Mouse (Mus musculus) Muller cell, postnatal 12 days (primary cell): ENCODE results near the gene 9030612E09Rik.

Experiments used
- DNase-seq: peaks from one replicate; pipeline ENCODE4 v3.0.0-alpha.2; 2015; ENCODE audit errors: inconsistent ontology term

Gene 9030612E09Rik

DNA sequence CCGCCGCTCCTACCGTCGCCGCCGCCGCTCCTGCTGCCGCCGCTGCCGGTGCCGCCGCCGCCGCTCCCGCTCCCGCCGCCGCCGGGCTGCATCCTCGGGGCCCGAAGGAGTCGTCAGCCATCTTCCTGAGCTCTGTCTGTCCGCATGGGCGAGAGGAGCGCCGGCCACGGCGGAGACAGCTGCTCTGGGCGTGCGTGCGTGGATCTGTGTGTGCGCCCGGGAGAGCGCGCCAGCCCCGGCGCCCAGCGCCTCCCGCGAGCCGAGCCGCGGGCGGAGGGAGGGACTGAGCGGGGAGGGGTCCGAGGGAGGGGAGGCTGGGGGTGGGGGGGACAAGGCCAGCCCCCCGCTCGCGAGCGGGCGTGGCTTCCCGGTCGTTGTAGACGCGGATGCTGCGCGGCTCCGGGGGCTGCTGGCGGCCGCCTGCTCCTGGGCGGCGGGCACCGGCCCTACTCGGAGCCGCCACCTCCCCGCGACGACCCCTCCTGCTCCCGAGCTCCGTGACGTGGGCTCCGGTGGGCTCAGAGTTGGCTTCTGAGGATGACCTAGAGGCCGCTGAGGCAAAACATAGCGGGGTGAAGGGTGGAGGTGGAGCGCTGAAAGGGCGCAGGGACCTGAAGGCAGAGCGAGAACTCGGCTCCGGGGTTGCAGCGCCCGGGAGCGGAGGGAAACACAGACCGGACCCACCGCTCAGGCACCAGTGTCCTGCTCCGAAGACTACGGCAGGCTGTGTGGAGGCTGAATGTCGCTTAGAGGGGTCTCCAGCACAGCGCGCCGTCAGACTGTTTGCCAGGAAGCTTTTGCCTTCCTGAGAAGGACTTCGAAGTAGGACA is at the start of gene 9030612E09Rik, which contains the start of gene Sobp:
Gene 9030612E09Rik, plus strand, starts transcription at position 379 of the 830 bp plus-strand sequence.
Gene Sobp, minus strand, starts transcription at position 205 of the 830 bp plus-strand sequence.
- DNase-seq, result peak; percentile 84

- peak; percentile 72 for DNase-seq
Observed at GRCm38 (mm10) chr10:43128750-43129149, 45.8 kb upstream of the 9030612E09Rik start.

GRCm38 (mm10) chr10:43134027-43134426 is 40.5 kb upstream of the 9030612E09Rik start:
- no peak for DNase-seq

GRCm38 (mm10) chr10:43143173-43143572 is 31.3 kb upstream of the 9030612E09Rik start:
- no peak for DNase-seq

DNA sequence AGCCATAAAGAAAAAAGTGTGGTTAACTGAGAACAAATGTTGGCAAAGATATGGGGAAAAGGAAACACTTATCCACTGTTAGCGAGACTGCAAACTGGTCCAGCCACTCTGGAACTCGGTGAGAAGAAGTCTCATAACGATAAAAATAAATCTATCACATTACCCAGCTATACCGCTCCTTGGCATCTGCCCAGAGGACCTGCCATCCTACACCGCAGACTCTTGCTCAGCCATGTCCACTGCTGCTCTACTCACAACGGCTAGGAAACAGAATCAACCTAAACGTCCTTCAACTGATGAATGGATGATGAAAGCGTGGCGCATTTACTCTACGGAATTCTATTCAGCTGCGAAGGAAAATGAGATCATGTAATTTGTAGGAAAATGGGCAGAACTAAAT is 26.0 kb upstream of the 9030612E09Rik start:
- DNase-seq, result no peak

GRCm38 (mm10) chr10:43152643-43153042 is 21.9 kb upstream of the 9030612E09Rik start:
- no peak for DNase-seq

DNA sequence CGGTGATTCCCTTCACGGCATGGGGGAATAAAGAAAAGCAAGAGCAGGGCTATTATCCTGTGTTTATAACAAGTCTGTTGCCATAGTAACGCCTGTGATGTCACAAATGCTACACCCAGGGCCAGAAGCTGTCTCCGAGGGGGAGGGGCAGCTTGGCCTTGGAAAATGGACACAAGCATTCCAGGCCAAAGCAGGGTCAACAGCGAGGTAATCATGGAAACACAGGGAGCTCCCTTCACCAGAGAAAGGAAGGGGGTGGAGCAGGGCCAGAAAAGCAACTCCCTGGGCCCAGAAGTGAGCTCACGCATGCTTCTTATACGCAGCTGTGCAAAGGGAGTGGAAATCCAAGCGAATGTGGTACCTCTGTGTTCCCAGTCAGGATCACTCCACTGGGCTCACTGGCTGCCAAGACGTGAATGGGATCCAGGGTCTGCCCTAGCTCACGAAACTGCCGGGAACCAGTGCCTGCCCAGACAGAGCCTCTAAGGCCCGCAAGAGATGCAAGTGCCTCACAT is 19.4 kb upstream of the 9030612E09Rik start:
- peak; percentile 95 for DNase-seq

DNA sequence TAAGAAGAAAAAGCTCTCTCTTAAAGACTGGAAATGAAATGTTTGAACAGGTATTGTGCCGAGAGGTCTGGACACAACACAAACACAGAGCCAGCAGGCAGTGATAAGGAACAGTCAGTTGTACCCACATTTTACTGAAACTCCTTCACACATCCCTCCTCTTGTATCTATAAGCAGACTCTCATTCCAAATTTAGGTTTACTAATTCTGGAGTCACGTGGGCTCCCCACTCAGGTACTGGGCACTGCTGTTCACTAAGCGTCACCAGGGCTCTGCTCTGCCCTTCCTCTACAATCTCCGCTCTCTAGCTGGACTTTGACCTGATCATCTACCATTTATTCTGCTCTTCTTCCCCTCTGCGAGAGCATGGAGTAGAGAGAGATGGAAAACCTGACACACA is 15.6 kb upstream of the 9030612E09Rik start:
- no peak for DNase-seq

DNA sequence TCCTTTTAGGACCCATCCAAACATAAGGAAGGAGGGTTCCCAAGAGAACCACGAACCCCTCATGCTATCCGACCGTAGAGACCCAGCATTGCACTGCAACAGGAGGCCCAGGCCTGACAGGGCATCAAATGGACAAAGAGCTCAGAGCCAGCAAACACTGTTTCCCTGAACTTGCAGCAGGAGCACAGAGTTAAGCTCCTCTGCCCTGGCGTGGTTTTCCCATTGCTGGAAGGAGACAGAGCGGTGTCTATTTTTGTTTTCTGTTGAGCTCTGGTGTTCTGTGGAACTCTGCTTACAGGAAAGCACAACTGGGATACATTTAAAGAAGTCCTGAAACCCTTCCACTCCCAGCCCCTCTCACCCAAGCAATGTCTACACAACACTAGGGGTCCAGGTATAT is 15.2 kb upstream of the 9030612E09Rik start:
- no peak for DNase-seq

GRCm38 (mm10) chr10:43162318-43162717 is 12.2 kb upstream of the 9030612E09Rik start:
- no peak for DNase-seq

DNA sequence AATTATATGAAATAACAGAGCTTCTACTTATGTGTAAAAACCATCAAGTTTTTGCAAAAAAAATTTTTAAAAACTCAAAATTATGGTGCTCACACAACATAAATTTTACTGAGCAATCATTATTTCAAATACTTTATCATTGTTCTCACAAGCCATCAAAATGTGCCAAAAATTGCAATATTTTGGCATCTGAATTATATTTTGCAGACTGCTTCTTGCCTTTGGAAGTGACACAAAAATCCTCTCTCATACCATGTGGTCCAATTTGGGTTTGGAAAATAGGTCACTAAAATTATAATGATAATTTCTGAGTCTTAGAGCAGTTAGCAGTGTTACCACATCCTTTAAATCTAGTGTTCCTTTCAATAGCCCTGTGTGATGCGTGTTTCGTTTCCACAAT is 10.1 kb upstream of the 9030612E09Rik start:
- DNase-seq, result peak; percentile 61

DNA sequence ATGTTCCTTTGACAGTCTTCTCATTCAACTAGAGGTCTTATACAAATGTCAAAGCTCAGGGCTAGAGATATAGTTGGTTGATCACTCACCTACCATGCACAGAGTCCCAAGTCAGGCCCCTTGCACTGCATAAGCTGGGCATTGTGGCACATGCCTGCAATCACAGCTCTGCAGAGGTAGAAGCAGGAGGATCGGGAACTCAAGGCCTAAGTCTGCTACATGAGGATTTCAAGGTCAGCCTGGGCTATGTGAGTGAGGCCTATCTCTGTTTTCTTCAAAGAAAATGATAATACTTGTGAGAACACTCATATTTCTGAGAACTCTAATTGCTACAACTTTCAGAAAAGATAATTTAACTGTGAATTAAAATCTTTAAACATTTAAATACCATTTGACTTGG is 8.4 kb upstream of the 9030612E09Rik start:
- DNase-seq, result no peak

GRCm38 (mm10) chr10:43166817-43167216 is 7.7 kb upstream of the 9030612E09Rik start:
- no peak for DNase-seq

DNA sequence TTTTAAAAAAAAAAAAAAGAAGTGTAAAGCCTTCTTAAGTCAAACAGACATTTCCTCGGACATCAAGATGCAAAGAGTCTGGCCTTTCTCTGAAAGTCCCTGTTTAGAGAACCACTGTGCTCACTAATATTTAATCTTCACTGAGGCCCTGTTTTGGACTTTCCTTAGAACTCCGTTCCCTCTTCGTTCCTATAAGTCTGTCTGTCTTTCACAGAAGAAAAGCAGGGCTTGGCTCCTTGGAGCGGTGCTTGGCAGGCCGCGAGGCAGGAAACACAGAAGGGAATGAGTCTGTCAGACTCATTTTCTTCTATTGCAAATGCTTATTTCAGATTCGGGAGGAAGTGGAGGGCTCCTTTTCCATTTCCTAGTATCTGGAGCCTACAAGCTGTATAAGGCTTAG is 5.7 kb upstream of the 9030612E09Rik start:
- DNase-seq, result no peak

DNA sequence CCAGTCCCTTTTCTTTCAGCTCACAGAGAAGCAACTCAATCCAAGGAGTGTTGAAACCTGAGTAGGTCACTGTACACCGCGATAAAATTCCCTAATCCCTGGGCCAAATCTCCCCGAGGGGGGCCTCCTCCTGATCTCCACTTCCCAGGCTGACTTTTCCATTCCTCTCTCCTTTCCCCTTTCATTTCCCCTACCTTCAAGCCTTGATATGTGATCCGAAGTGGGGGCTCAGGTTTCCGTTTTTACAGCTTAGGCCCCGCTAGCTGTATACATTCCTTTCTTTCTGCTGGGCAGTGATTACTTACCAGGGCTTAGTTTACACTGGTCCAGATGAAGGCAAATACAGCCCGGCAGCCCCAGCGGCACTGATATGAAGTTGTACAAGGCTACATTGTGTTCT is 3.4 kb upstream of the 9030612E09Rik start:
- peak; percentile 22 for DNase-seq

GRCm38 (mm10) chr10:43172066-43172465 is 2.4 kb upstream of the 9030612E09Rik start:
- peak; percentile 45 for DNase-seq

DNA sequence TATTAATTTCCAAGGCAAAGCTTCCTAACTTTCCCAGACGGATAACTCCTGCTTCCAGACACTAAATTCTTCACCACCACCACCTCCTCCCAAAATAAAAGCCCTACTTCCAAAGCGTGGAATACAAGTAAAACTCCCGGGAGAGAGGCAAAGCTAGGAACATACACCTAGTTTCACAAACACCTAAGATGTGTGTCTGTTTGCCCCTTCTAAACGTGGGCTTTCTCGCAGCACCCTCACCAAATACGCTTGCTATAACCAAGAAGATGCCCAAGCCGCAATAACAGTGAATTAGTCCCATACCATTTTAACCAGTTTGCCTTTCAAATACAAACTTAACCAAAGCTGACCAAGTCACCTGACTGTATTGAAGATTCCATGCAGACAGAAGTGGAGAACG is 1.9 kb upstream of the 9030612E09Rik start:
- DNase-seq, result no peak

- peak; percentile 53 for DNase-seq
Observed at GRCm38 (mm10) chr10:43173141-43173827, 1.2 kb upstream of the 9030612E09Rik start.

- DNase-seq, result peak; percentile 50
Observed at GRCm38 (mm10) chr10:43173828-43174325, 627 bp upstream of the 9030612E09Rik start.

DNA sequence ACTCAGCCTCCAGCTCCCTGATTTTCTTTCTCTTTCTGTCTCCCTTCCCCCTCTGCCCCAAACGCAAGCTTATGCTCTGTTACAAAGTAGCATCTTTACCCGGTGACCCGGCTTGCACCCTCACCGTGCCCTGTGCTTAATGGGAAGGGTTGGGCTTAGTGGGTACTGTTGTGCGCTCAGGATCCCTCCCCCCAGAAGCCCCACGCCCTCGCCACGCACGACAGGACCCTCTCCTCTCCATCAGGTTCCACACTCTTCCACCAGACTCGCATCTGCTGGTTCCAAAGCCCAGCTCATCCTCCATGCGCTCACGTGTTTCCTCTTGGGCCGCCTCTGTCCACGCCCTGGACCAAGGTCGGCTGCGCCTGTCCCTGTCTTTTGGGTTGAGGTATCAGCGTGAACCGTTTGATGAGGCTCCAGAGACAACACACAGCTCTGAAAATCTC is 675 bp downstream of the 9030612E09Rik start:
- DNase-seq, result no peak

GRCm38 (mm10) chr10:43180313-43180912 is 5.9 kb downstream of the 9030612E09Rik start:
- DNase-seq, result peak; percentile 72

DNA sequence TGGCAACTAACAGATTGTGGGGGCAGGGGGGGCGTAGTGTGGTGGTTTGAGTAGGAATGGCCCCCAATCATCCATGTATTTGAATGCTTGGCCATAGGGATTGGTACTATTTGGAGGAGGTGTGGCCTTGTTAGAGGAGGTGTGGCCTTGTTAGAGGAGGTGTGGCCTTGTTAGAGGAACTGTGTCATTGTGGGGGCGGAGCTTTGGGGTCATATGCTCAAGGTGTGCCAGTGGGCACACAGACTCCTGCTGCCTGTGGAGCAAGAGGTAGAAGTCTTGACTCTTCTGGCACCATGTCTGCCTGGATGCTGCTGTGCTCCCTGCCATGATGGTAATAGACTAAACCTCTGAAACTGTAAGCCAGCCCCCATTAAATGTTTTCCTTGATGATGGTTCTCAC is 25.7 kb downstream of the 9030612E09Rik start:
- DNase-seq, result no peak
